Mouse (Mus musculus) gastrocnemius, adult 18-20 months (tissue): ENCODE measurements at regions not wholly inside any gene's neighbourhood (a gene's known extent, or its start where the extent isn't known, plus 50 kb on each side); places are given as distances from the start of the nearest gene placed in this dataset.

ENCODE experiments used
- DNase-seq: peaks from one replicate; pipeline ENCODE4 v3.0.0; 2021; ENCODE audit warnings: low spot score

GRCm38 (mm10) chr16:95194151-95194550, 63.2 kb upstream of the Kcnj15 start:
- no peak for DNase-seq

- no peak for DNase-seq
These were observed 61.2 kb upstream of the Kcnj15 start for GRCm38 (mm10) chr16:95196141-95196540.

- peak; percentile 55 for DNase-seq
These were observed 60.7 kb upstream of the Kcnj15 start for GRCm38 (mm10) chr16:95196622-95197021.

GRCm38 (mm10) chr16:95198795-95199563, 58.4 kb upstream of the Kcnj15 start:
- DNase-seq, result no peak

GRCm38 (mm10) chr16:95202126-95202883, 55.1 kb upstream of the Kcnj15 start:
- no peak for DNase-seq

- DNase-seq, result no peak
These were observed 54.3 kb upstream of the Kcnj15 start for GRCm38 (mm10) chr16:95203026-95203425.

GRCm38 (mm10) chr16:95203790-95204189, 53.6 kb upstream of the Kcnj15 start:
- DNase-seq, result no peak

GRCm38 (mm10) chr16:95204507-95204906, 52.9 kb upstream of the Kcnj15 start:
- no peak for DNase-seq

- DNase-seq, result no peak
These were observed 50.9 kb upstream of the Kcnj15 start for GRCm38 (mm10) chr16:95206445-95206844.

GRCm38 (mm10) chr16:95207547-95207946, 49.8 kb upstream of the Kcnj15 start:
- DNase-seq, result no peak
